Mouse (Mus musculus) heart, embryonic 14.5 days (tissue): Measurements from ENCODE around the gene Poc1b. TPM values are rescaled to one million over a fixed set of nuclear protein-coding genes. Genes with fewer than 3 reads are reported as not detected.

ENCODE experiments used
- ATAC-seq: fragments of 200-750 bp; cut with Nextera tagmentation; 2 replicates; pipeline ENCODE4 v1.8.0; 2017; ENCODE audit warnings: low read depth, moderate TSS enrichment; ENCODE audit not compliant: insufficient number of reproducible peaks, insufficient read depth, low FRiP score
- H3K27ac ChIP-seq, 2 experiments: fragments of 200-500 bp in 1 of 2; fragments of 300-500 bp in 1 of 2; sonication (generic) in 1 of 2; replicated peaks in 1 of 2; 2 replicates each; pipeline ENCODE4 v1.5.1; 2012 to 2014; ENCODE audit warnings: low read depth in 2 of 2, low read length in 2 of 2, control low read depth in 1 of 2, mild to moderate bottlenecking in 1 of 2, mixed read lengths in 1 of 2; ENCODE audit not compliant: control insufficient read depth in 1 of 2, insufficient read depth in 1 of 2
- H3K27me3 ChIP-seq: fragments of 300-500 bp; sonication (generic); 2 replicates; pipeline ENCODE4 v1.6.1; 2014; ENCODE audit warnings: mild to moderate bottlenecking, low read length, control low read depth; ENCODE audit not compliant: control insufficient read depth, insufficient read depth
- H3K36me3 ChIP-seq: fragments of 300-500 bp; sonication (generic); 2 replicates; pipeline ENCODE4 v1.6.1; 2014; ENCODE audit warnings: mild to moderate bottlenecking, control low read depth, low read length, mixed read lengths; ENCODE audit not compliant: control insufficient read depth, insufficient read depth
- H3K4me1 ChIP-seq, 2 experiments: fragments of 200-500 bp in 1 of 2; fragments of 300-500 bp in 1 of 2; sonication (generic) in 1 of 2; 2 replicates each; pipeline ENCODE4 v1.6.1; 2012 to 2014; ENCODE audit warnings: low read length in 2 of 2, control low read depth in 1 of 2, mixed read lengths in 1 of 2; ENCODE audit not compliant: control insufficient read depth in 2 of 2, insufficient read depth in 2 of 2
- H3K4me2 ChIP-seq: fragments of 300-500 bp; sonication (generic); 2 replicates; pipeline ENCODE4 v1.6.1; 2014; ENCODE audit warnings: mild to moderate bottlenecking, low read length
- H3K4me3 ChIP-seq, 2 experiments: fragments of 200-500 bp in 1 of 2; fragments of 300-500 bp in 1 of 2; sonication (generic) in 1 of 2; 2 replicates each; pipeline ENCODE4 v1.5.1; 2012 to 2014; ENCODE audit warnings: low read length in 2 of 2, mild to moderate bottlenecking in 2 of 2, control low read depth in 1 of 2, low read depth in 1 of 2, moderate library complexity in 1 of 2; ENCODE audit not compliant: control insufficient read depth in 1 of 2, insufficient read depth in 1 of 2
- H3K9ac ChIP-seq: fragments of 300-500 bp; sonication (generic); 2 replicates; pipeline ENCODE4 v1.6.1; 2014; ENCODE audit warnings: mild to moderate bottlenecking, low read length
- H3K9me3 ChIP-seq: fragments of 300-500 bp; sonication (generic); 2 replicates; pipeline ENCODE4 v1.6.1; 2016; ENCODE audit warnings: low read length, control low read depth; ENCODE audit not compliant: control insufficient read depth
- WGBS: fragments of 180-500 bp; shearing (Covaris S2); extraction: QIAGEN DNeasy Blood & Tissue Kit; methylation state at CpG from one replicate; pipeline ENCODE4 v1.1.7; 2014; 5-methylcytosine and 5-hydroxymethylcytosine counted together
- polyA plus RNA-seq: library from polyadenylated mRNA; unstranded; fragments of >200 nt; fragmentation: Nextera tagmentation; extraction: Ambion mirVana; gene quantifications from 2 replicates; pipeline ENCODE4 v1.2.1, GENCODE M21; 2014

The Poc1b gene
- polyA plus RNA-seq, 1 experiment from 2014 or later: 11.7 TPM

DNA sequence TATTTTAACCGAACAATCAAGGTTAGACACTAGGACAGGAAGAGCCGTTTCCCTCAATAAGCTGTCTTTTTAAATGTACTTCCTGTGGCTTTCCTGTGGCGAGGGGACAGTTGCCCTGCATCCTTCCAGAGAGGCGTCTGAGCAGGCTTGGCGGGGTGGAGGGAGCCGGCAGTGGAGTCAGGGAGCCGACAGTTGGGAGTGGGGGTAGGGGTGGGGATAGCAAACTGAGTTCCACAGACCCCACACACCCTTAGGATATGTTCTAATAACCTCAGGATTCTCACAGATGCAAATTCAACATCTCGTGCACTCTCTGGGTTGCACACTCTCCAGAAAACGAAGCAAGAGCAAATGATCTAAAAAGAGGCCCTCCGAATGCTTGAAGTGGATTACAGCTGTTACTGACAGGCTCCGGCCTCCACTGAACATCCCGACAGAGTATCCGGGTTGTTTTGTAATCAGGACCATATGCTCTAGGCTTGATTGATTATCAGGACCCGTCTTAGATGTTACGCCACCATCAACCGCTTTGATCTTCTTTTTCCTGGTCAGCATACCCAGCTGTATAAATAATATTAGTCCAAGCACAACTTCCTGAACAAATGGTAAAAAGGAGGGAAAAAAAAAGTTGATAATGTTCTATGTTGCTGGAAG is 122.3 kb downstream of the Poc1b start:
- Histone ChIP-seq H3K4me3 (0 out of 4 replicates have a peak overlapping the region, but pooled peaks of 1 of the 2 experiments have one; percentile 1), H3K27me3 (no peaks in the 10 kb centered on the region), H3K27ac (peak overlapping the region; percentile 34 to 61; a peak in 3 of 4 replicates), H3K4me2 (peak overlapping the region; percentile 46), H3K9ac (no peak overlapping the region), H3K36me3 (no peaks in the 10 kb centered on the region), H3K4me1 (peaks cover 13 to 34% of the 10 kb centered on the region in 2 experiments), H3K9me3 (no peaks in the 10 kb centered on the region)
- peak; percentile 56; the same call in 1 of the 2 replicates for ATAC-seq
- 17% methylated on average over 16 of the region's 16 CpGs for WGBS

DNA sequence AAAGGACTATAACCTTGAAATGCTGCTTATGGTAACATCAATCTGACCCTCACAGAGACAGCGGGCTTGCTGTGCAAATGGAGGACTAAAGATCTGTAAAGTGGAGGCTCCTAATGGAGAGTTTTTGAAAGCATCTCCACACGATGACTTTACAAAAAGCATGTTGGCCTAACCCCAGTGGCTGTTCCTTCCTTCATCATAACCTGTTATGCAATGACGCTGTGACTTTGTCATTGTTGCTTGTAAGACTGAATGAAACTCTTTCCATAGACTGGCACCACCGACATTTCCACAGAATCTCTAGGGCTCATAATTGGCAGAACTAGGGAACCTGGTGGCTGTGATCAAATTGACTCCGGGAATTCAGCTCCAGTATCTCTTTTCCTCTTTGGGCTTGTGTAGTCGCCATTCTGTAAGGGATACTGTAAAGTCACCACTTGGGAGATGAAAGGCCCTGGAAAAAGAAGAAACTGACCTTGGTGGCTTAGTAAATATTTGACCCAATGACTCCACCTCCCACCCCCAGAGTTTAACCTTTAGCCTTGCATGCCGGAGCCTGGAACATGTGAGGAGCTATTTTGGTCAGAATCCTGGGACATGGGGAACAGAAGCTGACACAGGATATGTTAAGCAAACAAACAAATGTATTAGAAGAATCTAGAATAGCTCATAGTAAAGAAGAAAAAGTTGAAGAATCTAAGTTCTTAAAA is 125.8 kb downstream of the Poc1b start:
- 47% methylated on average over 7 of the region's 7 CpGs for WGBS
- H3K4me3 ChIP-seq: no peak overlapping the region
- H3K27me3 ChIP-seq: no peaks in the 10 kb centered on the region
- H3K9me3 ChIP-seq: no peaks in the 10 kb centered on the region
- ATAC-seq: no peak
- H3K36me3 ChIP-seq: no peaks in the 10 kb centered on the region
- no peak overlapping the region for H3K27ac ChIP-seq
- H3K4me1 ChIP-seq: peaks cover 14 to 30% of the 10 kb centered on the region in 2 experiments
- H3K4me2 ChIP-seq: no peak overlapping the region
- H3K9ac ChIP-seq: no peak overlapping the region

DNA sequence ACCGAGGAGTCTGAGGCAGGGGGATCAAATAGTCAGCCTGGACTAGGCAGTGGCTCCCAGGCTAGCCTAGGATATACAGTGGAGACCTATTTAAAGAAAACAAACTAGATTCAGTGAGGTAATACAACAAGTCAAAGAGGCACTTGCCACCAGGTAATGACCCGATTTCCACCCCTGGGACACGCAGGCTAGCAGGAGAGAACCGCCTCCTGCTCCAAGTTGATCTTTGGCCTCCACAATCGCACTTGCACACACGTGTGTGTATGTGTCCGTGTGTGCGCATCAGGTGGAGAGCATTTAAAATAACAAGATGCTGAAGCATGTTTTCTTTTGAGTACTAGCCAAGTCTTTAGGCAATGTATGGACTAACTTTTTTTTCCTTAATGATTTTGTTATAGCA is 127.5 kb downstream of the Poc1b start:
- H3K36me3 ChIP-seq: no peaks in the 10 kb centered on the region
- ATAC-seq: no peak
- WGBS: 95% methylated on average over 8 of the region's 8 CpGs

DNA sequence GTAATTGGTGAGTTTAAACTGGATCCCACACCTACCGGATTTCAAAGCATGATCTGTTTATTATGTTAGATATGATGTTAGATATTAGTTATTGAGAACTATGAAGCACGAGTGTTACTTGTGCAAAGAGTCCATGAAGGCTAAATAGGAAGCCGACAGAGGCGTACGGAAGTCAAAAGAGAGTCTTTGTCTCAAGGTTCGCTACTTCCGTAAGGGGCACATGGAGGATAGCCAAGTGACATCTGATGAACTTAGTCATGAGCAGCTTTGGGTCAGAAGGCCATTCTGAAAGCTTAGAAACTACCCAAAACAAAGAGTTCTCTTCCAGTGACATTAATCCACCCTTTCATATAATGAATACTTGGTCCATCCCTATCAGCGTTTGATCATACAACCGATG is 128.2 kb downstream of the Poc1b start:
- H3K9ac ChIP-seq: no peak overlapping the region
- WGBS: 91% methylated on average over 9 of the region's 9 CpGs
- ATAC-seq: no peak

More for the DNA sequence above, 127.5 kb downstream of the Poc1b start:
- Histone ChIP-seq H3K27me3 (no peaks in the 10 kb centered on the region), H3K9ac (no peak overlapping the region), H3K4me3 (no peak overlapping the region), H3K4me2 (no peak overlapping the region), H3K4me1 (peaks cover 4 to 17% of the 10 kb centered on the region in 2 experiments), H3K9me3 (no peaks in the 10 kb centered on the region), H3K27ac (no peak overlapping the region)

DNA sequence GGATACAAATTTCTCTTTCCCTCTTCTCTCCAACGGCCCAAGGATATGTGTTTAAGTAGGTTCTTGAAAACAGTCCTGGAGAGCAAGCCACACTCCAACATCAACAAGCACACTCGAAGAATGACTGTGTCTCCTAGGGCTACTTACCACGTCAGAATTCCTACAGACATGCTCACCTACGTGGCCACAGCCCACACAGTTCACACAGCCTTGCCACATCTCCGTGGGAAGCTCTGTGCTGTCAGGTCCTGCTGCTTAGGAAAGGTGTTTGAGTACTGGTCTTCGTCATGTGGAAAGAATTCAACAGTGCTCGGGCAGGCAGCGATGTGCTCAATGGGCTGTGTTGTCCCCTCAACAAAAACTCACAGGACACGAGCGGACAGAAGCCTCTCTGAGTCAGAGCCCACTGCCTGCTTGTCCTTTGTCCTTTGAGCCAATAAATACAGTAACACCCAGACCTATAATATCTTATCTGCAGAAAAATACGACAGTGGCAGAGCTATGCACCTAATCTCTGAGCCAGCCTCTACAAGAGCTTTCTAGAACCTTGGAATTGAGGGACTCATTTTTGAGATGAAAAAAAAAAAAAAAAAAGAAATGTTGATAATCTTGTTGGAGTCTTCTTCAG is 130.5 kb downstream of the Poc1b start:
- no peak for ATAC-seq

More for the DNA sequence above, 128.2 kb downstream of the Poc1b start:
- Histone ChIP-seq H3K27me3 (no peaks in the 10 kb centered on the region), H3K9me3 (no peaks in the 10 kb centered on the region), H3K36me3 (no peaks in the 10 kb centered on the region), H3K27ac (no peak overlapping the region), H3K4me3 (no peak overlapping the region), H3K4me1 (peaks cover 4 to 17% of the 10 kb centered on the region in 2 experiments), H3K4me2 (no peak overlapping the region)

DNA sequence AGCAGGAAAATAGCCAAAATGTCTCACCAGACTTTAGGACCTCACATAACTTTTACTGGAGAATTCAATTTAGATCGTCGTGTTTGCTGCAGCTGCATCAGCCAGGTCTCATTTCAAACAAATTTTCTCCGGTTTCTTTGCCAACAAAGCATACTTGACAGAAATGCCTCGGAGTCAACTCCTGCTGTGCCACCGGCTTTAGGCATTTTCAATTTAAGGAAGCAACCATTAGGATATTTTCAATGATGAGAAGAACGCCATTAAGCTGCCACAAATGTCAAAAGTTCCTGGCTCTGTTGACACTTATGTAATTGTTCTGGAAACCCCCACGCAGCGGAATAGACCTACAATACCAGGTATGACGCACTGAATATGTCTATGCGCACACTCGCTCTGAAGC is 131.7 kb downstream of the Poc1b start:
- 89% methylated on average over 11 of the region's 11 CpGs for WGBS
- no peaks in the 10 kb centered on the region for H3K36me3 ChIP-seq
- no peak for ATAC-seq

More for the DNA sequence above, 130.5 kb downstream of the Poc1b start:
- peak overlapping the region; percentile 21 to 60 for H3K27ac ChIP-seq
- peak overlapping the region; percentile 53; the same call in 1 of the 2 replicates for H3K9ac ChIP-seq
- no peaks in the 10 kb centered on the region for H3K36me3 ChIP-seq
- no peak overlapping the region for H3K4me3 ChIP-seq
- no peaks in the 10 kb centered on the region for H3K27me3 ChIP-seq
- H3K4me1 ChIP-seq: peaks cover 4 to 19% of the 10 kb centered on the region in 2 experiments
- H3K9me3 ChIP-seq: no peaks in the 10 kb centered on the region
- H3K4me2 ChIP-seq: peak overlapping the region; percentile 41
- WGBS: 14% methylated on average over 11 of the region's 11 CpGs

DNA sequence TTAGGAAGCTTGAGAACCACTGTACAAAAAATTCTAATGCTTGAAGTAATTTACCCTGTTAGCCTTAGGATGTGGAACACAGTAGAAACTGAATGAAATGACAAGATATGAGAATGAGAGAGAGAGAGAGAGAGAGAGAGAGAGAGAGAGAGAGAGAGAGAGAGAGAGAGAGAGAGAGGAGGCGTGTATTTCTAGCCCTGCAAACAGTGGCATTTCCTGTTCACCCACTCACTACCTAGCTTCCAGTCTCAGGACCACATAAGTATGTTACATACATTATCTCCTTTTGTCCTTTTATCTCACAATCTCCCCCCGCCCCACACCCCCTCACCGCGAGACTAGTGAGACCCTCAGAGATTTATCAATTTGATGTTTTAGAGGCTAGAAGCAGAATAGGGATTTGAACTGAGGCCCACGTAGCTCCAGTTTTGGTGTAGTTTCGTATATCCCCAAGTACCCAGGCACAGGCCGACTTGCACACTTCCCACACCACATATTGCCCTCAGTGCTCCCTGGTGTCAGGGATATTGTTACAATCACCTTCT is 134.5 kb downstream of the Poc1b start:
- Histone ChIP-seq H3K9me3 (no peaks in the 10 kb centered on the region), H3K4me3 (no peak overlapping the region), H3K4me1 (peaks cover 6 to 14% of the 10 kb centered on the region in 2 experiments), H3K9ac (no peak overlapping the region), H3K4me2 (no peak overlapping the region), H3K36me3 (no peaks in the 10 kb centered on the region), H3K27ac (0 out of 4 replicates have a peak overlapping the region, but pooled peaks of 1 of the 2 experiments have one; percentile 41), H3K27me3 (no peaks in the 10 kb centered on the region)
- 79% methylated on average over 7 of the region's 7 CpGs for WGBS
- no peak for ATAC-seq

More for the DNA sequence above, 131.7 kb downstream of the Poc1b start:
- no peaks in the 10 kb centered on the region for H3K27me3 ChIP-seq
- H3K27ac ChIP-seq: no peak overlapping the region
- H3K9ac ChIP-seq: no peak overlapping the region
- H3K9me3 ChIP-seq: no peaks in the 10 kb centered on the region
- H3K4me2 ChIP-seq: no peak overlapping the region
- no peak overlapping the region for H3K4me3 ChIP-seq
- peaks cover 6 to 14% of the 10 kb centered on the region in 2 experiments for H3K4me1 ChIP-seq
